Mouse (Mus musculus) C2C12 (cell line): ENCODE measurements around the gene Lrch3.

Experiments
- CEBPB ChIP-seq: IDR thresholded peaks from one replicate; pipeline ENCODE4 v1.6.1; 2011; ENCODE audit warnings: low read depth, mild to moderate bottlenecking, control low read depth, moderate library complexity
- CTCF ChIP-seq: IDR thresholded peaks from one replicate; pipeline ENCODE4 v1.5.1; 2011; ENCODE audit not compliant: control insufficient read depth, insufficient read depth, insufficient read length
- FOSL1 ChIP-seq: IDR thresholded peaks from one replicate; pipeline ENCODE4 v1.8.0; 2011; ENCODE audit warnings: mild to moderate bottlenecking, low read length; ENCODE audit not compliant: poor library complexity, insufficient read depth, severe bottlenecking
- MAX ChIP-seq: IDR thresholded peaks from one replicate; pipeline ENCODE4 v1.6.1; 2011; ENCODE audit warnings: mild to moderate bottlenecking, control low read depth
- MYOD1 ChIP-seq: IDR thresholded peaks from one replicate; pipeline ENCODE4 v1.6.1; 2011; ENCODE audit warnings: low read depth; ENCODE audit not compliant: control insufficient read depth, insufficient read length
- USF1 ChIP-seq: IDR thresholded peaks from one replicate; pipeline ENCODE4 v1.6.1; 2011; ENCODE audit warnings: low read depth, mild to moderate bottlenecking, control low read depth, moderate library complexity

GRCm38 (mm10) chr16:33049809-33050208 lies 135.9 kb downstream of the Lrch3 start:
- TF ChIP-seq CTCF (no peak), CEBPB (no peak), MAX (no peak), MYOD1 (no peak), FOSL1 (no peak), USF1 (no peak)
